Mouse (Mus musculus) C2C12 (cell line): ENCODE measurements around the gene Def8. TPM values are rescaled to one million over a fixed set of nuclear protein-coding genes. Genes with fewer than 3 reads are reported as not detected.
A peak's percentile ranks its signal among the peaks of the same experiment; 100 is the strongest.

ENCODE experiments used
- H3K27me3 ChIP-seq: one replicate; pipeline ENCODE4 v1.6.1; 2011; ENCODE audit not compliant: control insufficient read depth, insufficient read depth, insufficient read length
- H3K36me3 ChIP-seq: one replicate; pipeline ENCODE4 v1.6.1; 2011; ENCODE audit not compliant: control insufficient read depth, insufficient read depth
- H3K4me3 ChIP-seq: one replicate; pipeline ENCODE4 v1.5.1; 2011; ENCODE audit warnings: mild to moderate bottlenecking, control low read depth; ENCODE audit not compliant: poor library complexity, insufficient read depth, severe bottlenecking
- H3K79me2 ChIP-seq: one replicate; pipeline ENCODE4 v1.6.1; 2011; ENCODE audit not compliant: control insufficient read depth, insufficient read depth
- H3K79me3 ChIP-seq: one replicate; pipeline ENCODE4 v1.6.1; 2011; ENCODE audit warnings: low read depth, control low read depth
- H3ac ChIP-seq: one replicate; pipeline ENCODE3; 2011; ENCODE audit warnings: low read depth; ENCODE audit not compliant: control insufficient read depth, insufficient read length
- CEBPB ChIP-seq: IDR thresholded peaks from one replicate; pipeline ENCODE4 v1.6.1; 2011; ENCODE audit warnings: low read depth, mild to moderate bottlenecking, control low read depth, moderate library complexity
- CTCF ChIP-seq: IDR thresholded peaks from one replicate; pipeline ENCODE4 v1.5.1; 2011; ENCODE audit not compliant: control insufficient read depth, insufficient read depth, insufficient read length
- FOSL1 ChIP-seq: IDR thresholded peaks from one replicate; pipeline ENCODE4 v1.8.0; 2011; ENCODE audit warnings: mild to moderate bottlenecking, low read length; ENCODE audit not compliant: poor library complexity, insufficient read depth, severe bottlenecking
- MAX ChIP-seq: IDR thresholded peaks from one replicate; pipeline ENCODE4 v1.6.1; 2011; ENCODE audit warnings: mild to moderate bottlenecking, control low read depth
- MYOD1 ChIP-seq: IDR thresholded peaks from one replicate; pipeline ENCODE4 v1.6.1; 2011; ENCODE audit warnings: low read depth; ENCODE audit not compliant: control insufficient read depth, insufficient read length
- MYOG ChIP-seq: IDR thresholded peaks from one replicate; pipeline ENCODE4 v1.6.1; 2011; ENCODE audit not compliant: control insufficient read depth, insufficient read length; ENCODE audit errors: extremely low read depth
- USF1 ChIP-seq: IDR thresholded peaks from one replicate; pipeline ENCODE4 v1.6.1; 2011; ENCODE audit warnings: low read depth, mild to moderate bottlenecking, control low read depth, moderate library complexity
- polyA plus RNA-seq: library from polyadenylated mRNA; unstranded; fragments of >200 nt; fragmentation: generic; extraction: Trizol; gene quantifications from one replicate; pipeline ENCODE4 v1.2.1, GENCODE M21; 2012; ENCODE audit warnings: missing spikeins

The Def8 gene
- polyA plus RNA-seq, 1 experiment = 23.9 TPM

GRCm38 (mm10) chr8:123422056-123422780 is 1.1 kb upstream of the Def8 start:
- TF ChIP-seq FOSL1 = no peak
- no peak for TF ChIP-seq CEBPB
- TF ChIP-seq MYOG = no peak
- no peak for TF ChIP-seq USF1
- no peak for TF ChIP-seq MAX
- TF ChIP-seq MYOD1 = no peak
- peak; percentile 66 for TF ChIP-seq CTCF
- H3K4me3 ChIP-seq = no peak overlapping the region

DNA sequence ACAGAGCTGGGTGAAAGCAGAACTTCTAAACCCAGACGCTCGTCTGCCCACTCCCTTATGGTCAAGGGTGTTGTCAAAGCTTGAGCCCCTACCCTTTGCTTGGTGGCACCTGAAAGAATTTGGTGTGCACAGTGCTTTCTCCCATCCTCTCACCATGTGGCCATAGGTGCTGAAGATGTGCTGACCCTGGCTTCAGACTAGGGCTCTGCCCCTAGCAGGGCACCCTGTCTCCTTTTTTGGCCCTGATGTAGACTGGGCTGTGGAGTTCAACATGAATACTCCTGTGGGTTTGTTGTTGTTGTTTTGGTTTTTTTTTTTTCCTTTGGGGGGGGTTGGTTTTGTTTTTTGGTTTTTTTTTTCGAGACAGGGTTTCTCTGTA is 557 bp upstream of the Def8 start:
- Histone ChIP-seq H3ac (peak overlapping the region; percentile 47), H3K36me3 (peaks cover 26% of the 10 kb centered on the region), H3K27me3 (no peaks in the 10 kb centered on the region), H3K4me3 (no peak overlapping the region), H3K79me2 (no peaks in the 10 kb centered on the region), H3K79me3 (no peaks in the 10 kb centered on the region)
- TF ChIP-seq MYOG (no peak), MAX (no peak), MYOD1 (no peak), USF1 (no peak), CTCF (no peak)

More at GRCm38 (mm10) chr8:123422056-123422780, 1.1 kb upstream of the Def8 start:
- Histone ChIP-seq H3K27me3 (no peaks in the 10 kb centered on the region), H3K79me3 (no peaks in the 10 kb centered on the region), H3ac (peak overlapping the region; percentile 47), H3K36me3 (peaks cover 27% of the 10 kb centered on the region), H3K79me2 (no peaks in the 10 kb centered on the region)

GRCm38 (mm10) chr8:123426511-123427509 is 3.5 kb downstream of the Def8 start:
- Histone ChIP-seq H3K4me3 (no peak overlapping the region), H3K36me3 (no peaks in the 10 kb centered on the region), H3ac (no peak overlapping the region), H3K79me3 (no peaks in the 10 kb centered on the region), H3K79me2 (no peaks in the 10 kb centered on the region), H3K27me3 (no peaks in the 10 kb centered on the region)
- TF ChIP-seq FOSL1 = no peak
- TF ChIP-seq USF1 = no peak
- no peak for TF ChIP-seq MYOG
- no peak for TF ChIP-seq MAX
- no peak for TF ChIP-seq MYOD1
- no peak for TF ChIP-seq CTCF
- no peak for TF ChIP-seq CEBPB

GRCm38 (mm10) chr8:123427639-123428275 is 4.4 kb downstream of the Def8 start:
- TF ChIP-seq FOSL1 (no peak), MAX (no peak), CTCF (no peak), CEBPB (no peak)
- Histone ChIP-seq H3K79me3 (no peaks in the 10 kb centered on the region), H3K36me3 (no peaks in the 10 kb centered on the region), H3ac (no peak overlapping the region), H3K79me2 (no peaks in the 10 kb centered on the region), H3K27me3 (no peaks in the 10 kb centered on the region), H3K4me3 (no peak overlapping the region)

- TF ChIP-seq CTCF = no peak
- Histone ChIP-seq H3ac (no peak overlapping the region), H3K36me3 (no peaks in the 10 kb centered on the region), H3K27me3 (no peaks in the 10 kb centered on the region), H3K4me3 (no peak overlapping the region), H3K79me3 (no peaks in the 10 kb centered on the region), H3K79me2 (no peaks in the 10 kb centered on the region)
Measured at GRCm38 (mm10) chr8:123428343-123428893, 5.1 kb downstream of the Def8 start.
